Mouse (Mus musculus) stomach, embryonic 14.5 days (tissue): ENCODE data around the gene Erp27. TPM values are rescaled to one million over a fixed set of nuclear protein-coding genes. Genes with fewer than 3 reads are reported as not detected.

Source experiments
- ATAC-seq: fragments of 200-750 bp; cut with Nextera tagmentation; 2 replicates; pipeline ENCODE4 v1.8.0; 2017; ENCODE audit warnings: low read depth, moderate TSS enrichment; ENCODE audit not compliant: insufficient number of reproducible peaks, insufficient read depth, low FRiP score
- H3K27ac ChIP-seq: fragments of 300-500 bp; sonication (generic); 2 replicates; pipeline ENCODE4 v1.5.1; 2014; ENCODE audit warnings: mild to moderate bottlenecking, low read length, moderate library complexity, mixed read lengths
- H3K27me3 ChIP-seq: fragments of 300-500 bp; sonication (generic); 2 replicates; pipeline ENCODE4 v1.6.1; 2014; ENCODE audit warnings: low read length, control low read depth, mixed read lengths; ENCODE audit not compliant: control insufficient read depth, insufficient read depth
- H3K36me3 ChIP-seq: fragments of 300-500 bp; sonication (generic); 2 replicates; pipeline ENCODE4 v1.6.1; 2014; ENCODE audit warnings: mild to moderate bottlenecking, control low read depth, low read length, moderate library complexity, mixed read lengths; ENCODE audit not compliant: control insufficient read depth, insufficient read depth
- H3K4me1 ChIP-seq: fragments of 300-500 bp; sonication (generic); 2 replicates; pipeline ENCODE4 v1.6.1; 2014; ENCODE audit warnings: low read length, control low read depth, mixed read lengths; ENCODE audit not compliant: control insufficient read depth, insufficient read depth
- H3K4me2 ChIP-seq: fragments of 300-500 bp; sonication (generic); replicated peaks from 2 replicates; pipeline ENCODE4 v1.6.1; 2014; ENCODE audit warnings: low read depth, low read length, control low read depth
- H3K4me3 ChIP-seq: fragments of 300-500 bp; sonication (generic); 2 replicates; pipeline ENCODE4 v1.5.1; 2014; ENCODE audit warnings: low read depth, low read length, control low read depth
- H3K9ac ChIP-seq: fragments of 300-500 bp; sonication (generic); replicated peaks from 2 replicates; pipeline ENCODE4 v1.6.1; 2014; ENCODE audit warnings: low read depth, mild to moderate bottlenecking, control low read depth, low read length, moderate library complexity, mixed read lengths
- H3K9me3 ChIP-seq: fragments of 300-500 bp; sonication (generic); 2 replicates; pipeline ENCODE4 v1.6.1; 2016; ENCODE audit warnings: low read depth, low read length, control low read depth; ENCODE audit not compliant: control insufficient read depth
- WGBS: fragments of 180-500 bp; shearing (Covaris S2); extraction: QIAGEN DNeasy Blood & Tissue Kit; methylation state at CpG from one replicate; pipeline ENCODE4 v1.1.7; 2014; 5-methylcytosine and 5-hydroxymethylcytosine counted together
- polyA plus RNA-seq: library from polyadenylated mRNA; unstranded; fragments of >200 nt; fragmentation: Nextera tagmentation; extraction: Ambion mirVana; gene quantifications from 2 replicates; pipeline ENCODE4 v1.2.1, GENCODE M21; 2014

The Erp27 gene
- polyA plus RNA-seq, 1 experiment from 2014 or later = 0.48 TPM

- Histone ChIP-seq H3K4me2 (no peak overlapping the region), H3K4me1 (peaks cover 7% of the 10 kb centered on the region), H3K27me3 (no peaks in the 10 kb centered on the region), H3K27ac (no peak overlapping the region), H3K4me3 (no peak overlapping the region), H3K9ac (no peak overlapping the region), H3K9me3 (0 out of 2 replicates have a peak, but pooled peaks cover 3% of the 10 kb centered on the region), H3K36me3 (no peaks in the 10 kb centered on the region)
- WGBS = 74% methylated on average over 3 of the region's 3 CpGs
- ATAC-seq = 0 out of 2 replicates have a peak, but pooled peaks have one; percentile 23
These were observed 38.5 kb downstream of the Erp27 start for GRCm38 (mm10) chr6:136883431-136883915.

- Histone ChIP-seq H3K36me3 (no peaks in the 10 kb centered on the region), H3K27me3 (no peaks in the 10 kb centered on the region), H3K4me2 (no peak overlapping the region), H3K4me1 (no peaks in the 10 kb centered on the region), H3K9me3 (0 out of 2 replicates have a peak, but pooled peaks cover 3% of the 10 kb centered on the region), H3K4me3 (no peak overlapping the region), H3K9ac (no peak overlapping the region), H3K27ac (no peak overlapping the region)
- no peak for ATAC-seq
- 59% methylated on average over 8 of the region's 8 CpGs for WGBS
These were observed 40.3 kb downstream of the Erp27 start for GRCm38 (mm10) chr6:136881678-136882077.

GRCm38 (mm10) chr6:136875670-136876069 lies 46.3 kb downstream of the Erp27 start, which contains the start of gene Mgp:
TSS of gene Mgp (minus strand) at chr6:136875823.
- Histone ChIP-seq H3K9ac (0 out of 2 replicates have a peak within 1 kb of the TSS, but pooled peaks have one; percentile 10), H3K27ac (peak within 1 kb of the TSS; percentile 49; the same call in 1 of the 2 replicates), H3K4me3 (peak within 1 kb of the TSS; percentile 28), H3K4me2 (peak within 1 kb of the TSS; percentile 31), H3K27me3 (no peaks in the 10 kb centered on the region), H3K36me3 (no peaks in the 10 kb centered on the region), H3K4me1 (peaks cover 7% of the 10 kb centered on the region; the same call in 1 of the 2 replicates), H3K9me3 (0 out of 2 replicates have a peak, but pooled peaks cover under 1% of the 10 kb centered on the region)
- peak; percentile 46; the same call in 1 of the 2 replicates for ATAC-seq
- 34% methylated on average over 9 of the region's 9 CpGs for WGBS

GRCm38 (mm10) chr6:136874599-136874998 lies 47.4 kb downstream of the Erp27 start:
- Histone ChIP-seq H3K4me3 (peak overlapping the region; percentile 18; the same call in 1 of the 2 replicates), H3K27ac (peak overlapping the region; percentile 49; the same call in 1 of the 2 replicates), H3K36me3 (no peaks in the 10 kb centered on the region), H3K9ac (no peak overlapping the region), H3K4me2 (peak overlapping the region; percentile 31), H3K4me1 (peaks cover 7% of the 10 kb centered on the region; the same call in 1 of the 2 replicates), H3K9me3 (no peaks in the 10 kb centered on the region), H3K27me3 (no peaks in the 10 kb centered on the region)
- ATAC-seq = no peak
- WGBS = 26% methylated on average over 8 of the region's 8 CpGs

GRCm38 (mm10) chr6:136868921-136869320 lies 53.1 kb downstream of the Erp27 start:
- Histone ChIP-seq H3K36me3 (no peaks in the 10 kb centered on the region), H3K4me3 (no peak overlapping the region), H3K4me2 (no peak overlapping the region), H3K27me3 (no peaks in the 10 kb centered on the region), H3K9me3 (no peaks in the 10 kb centered on the region), H3K27ac (no peak overlapping the region), H3K9ac (no peak overlapping the region), H3K4me1 (peaks cover 4% of the 10 kb centered on the region; the same call in 1 of the 2 replicates)
- no peak for ATAC-seq
- WGBS = 74% methylated on average over 5 of the region's 5 CpGs

- ATAC-seq = peak; percentile 55; the same call in 1 of the 2 replicates
- H3K36me3 ChIP-seq = no peaks in the 10 kb centered on the region
- 45% methylated on average over 4 of the region's 4 CpGs for WGBS
These were observed 55.8 kb downstream of the Erp27 start for GRCm38 (mm10) chr6:136866150-136866549.

GRCm38 (mm10) chr6:136865360-136865759 lies 56.6 kb downstream of the Erp27 start:
- Histone ChIP-seq H3K36me3 (no peaks in the 10 kb centered on the region), H3K4me2 (no peak overlapping the region), H3K27me3 (no peaks in the 10 kb centered on the region), H3K4me3 (no peak overlapping the region), H3K27ac (no peak overlapping the region), H3K4me1 (peaks cover 4% of the 10 kb centered on the region; the same call in 1 of the 2 replicates), H3K9ac (no peak overlapping the region), H3K9me3 (no peaks in the 10 kb centered on the region)
- ATAC-seq = no peak
- 91% methylated on average over 5 of the region's 5 CpGs for WGBS

More at GRCm38 (mm10) chr6:136866150-136866549, 55.8 kb downstream of the Erp27 start:
- no peaks in the 10 kb centered on the region for H3K9me3 ChIP-seq
- no peak overlapping the region for H3K9ac ChIP-seq
- H3K27me3 ChIP-seq = no peaks in the 10 kb centered on the region
- H3K4me3 ChIP-seq = no peak overlapping the region
- H3K27ac ChIP-seq = peak overlapping the region; percentile 48; the same call in 1 of the 2 replicates
- peaks cover 4% of the 10 kb centered on the region; the same call in 1 of the 2 replicates for H3K4me1 ChIP-seq
- no peak overlapping the region for H3K4me2 ChIP-seq

GRCm38 (mm10) chr6:136861020-136861419 lies 61.0 kb downstream of the Erp27 start:
- peaks cover 20% of the 10 kb centered on the region for H3K4me1 ChIP-seq
- no peak overlapping the region for H3K27ac ChIP-seq
- H3K27me3 ChIP-seq = no peaks in the 10 kb centered on the region
- ATAC-seq = no peak
- 34% methylated on average over 9 of the region's 9 CpGs for WGBS
- H3K36me3 ChIP-seq = no peaks in the 10 kb centered on the region
- no peaks in the 10 kb centered on the region for H3K9me3 ChIP-seq
- no peak overlapping the region for H3K4me2 ChIP-seq
- no peak overlapping the region for H3K4me3 ChIP-seq
- no peak overlapping the region for H3K9ac ChIP-seq
